Mouse (Mus musculus): ENCODE results near the gene Cd81. TPM values are rescaled to one million over a fixed set of nuclear protein-coding genes. Genes with fewer than 3 reads are reported as not detected.

Cd81 gene
- polyA plus RNA-seq (2015; fragmentation: Nextera tagmentation; extraction: Ambion mirVana): 780 and 813 TPM in 2 replicates

DNA sequence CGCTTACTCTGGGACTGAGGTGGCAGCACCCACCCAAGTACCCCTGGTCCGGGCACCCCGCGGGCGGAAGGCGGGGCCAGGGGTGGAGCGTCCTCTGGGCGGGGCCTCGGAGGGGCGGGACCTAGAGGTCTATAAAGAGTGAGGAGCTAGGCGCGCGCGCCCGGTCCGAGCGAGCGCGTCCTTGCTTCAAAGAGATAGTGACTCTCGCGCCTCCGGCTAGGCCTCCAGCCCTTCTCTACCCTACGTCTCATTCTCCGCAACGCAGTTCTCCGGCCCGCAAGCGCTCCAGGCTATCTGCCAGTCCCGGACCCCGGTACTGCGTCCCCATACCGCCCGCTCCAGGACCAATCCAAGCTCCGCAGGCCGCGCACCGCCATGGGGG lies at the start of gene Cd81:
TSS of gene Cd81 (plus strand) at position 114 of the 382 bp plus-strand sequence.
- H3K4me1 ChIP-seq (replicated peaks): peaks cover 62% of the 10 kb centered on the region

DNA sequence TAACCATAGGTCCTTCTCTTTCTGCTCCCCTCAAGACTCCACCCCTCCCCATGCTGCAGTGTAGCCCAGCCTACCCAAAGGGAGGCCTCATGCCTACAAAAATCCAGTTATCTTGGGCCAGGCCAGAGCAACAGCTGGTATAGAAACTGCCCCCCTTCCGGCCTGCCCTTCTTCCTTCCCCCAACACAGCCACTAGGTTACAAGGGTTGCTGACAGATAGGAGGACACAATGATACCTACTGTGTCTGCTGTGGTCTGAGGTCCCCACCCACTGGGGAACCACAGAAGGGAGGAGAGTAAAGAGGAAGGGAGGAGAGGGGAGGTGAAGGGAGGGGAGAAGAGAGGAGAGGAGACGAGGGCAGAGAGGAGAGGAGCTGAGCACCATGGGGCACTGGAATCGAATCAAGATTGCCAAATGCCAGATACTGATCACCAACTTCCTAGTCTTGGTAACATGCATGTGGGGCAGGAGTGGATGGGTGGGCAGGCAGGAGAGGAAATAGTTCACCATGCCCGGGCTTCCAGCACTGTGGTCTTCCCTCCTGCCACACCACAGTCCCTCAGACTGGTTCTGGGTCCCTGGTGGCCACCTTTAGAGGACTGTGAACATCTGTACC lies 47.7 kb upstream of the Cd81 start, which contains the start of gene Tspan32:
TSS of gene Tspan32 (plus strand) at position 320 of the 617 bp plus-strand sequence.
- no peaks in the 10 kb centered on the region for H3K36me3 ChIP-seq
- peaks cover 52% of the 10 kb centered on the region for H3K4me1 ChIP-seq (replicated peaks)
- H3K9ac ChIP-seq: no peak within 1 kb of the TSS
- WGBS: 62% methylated on average over 4 of the region's 4 CpGs
- peak within 1 kb of the TSS; percentile 14; the same call in 1 of the 2 replicates for H3K4me2 ChIP-seq
- H3K27me3 ChIP-seq: no peaks in the 10 kb centered on the region
- no peak within 1 kb of the TSS for H3K4me3 ChIP-seq
- H3K9me3 ChIP-seq (replicated peaks): no peaks in the 10 kb centered on the region
- ATAC-seq (replicated peaks; ENCODE audit: insufficient number of reproducible peaks, insufficient read depth, low FRiP score, low read depth): no peak
- no peak within 1 kb of the TSS for H3K27ac ChIP-seq

More for the DNA sequence above, at the start of gene Cd81:
- no peaks in the 10 kb centered on the region for H3K27me3 ChIP-seq
- no peaks in the 10 kb centered on the region for H3K36me3 ChIP-seq
- peak within 1 kb of the TSS; percentile 93 for H3K9ac ChIP-seq
- peak within 1 kb of the TSS; percentile 96 for H3K27ac ChIP-seq
- H3K9me3 ChIP-seq (replicated peaks): no peaks in the 10 kb centered on the region
- peak within 1 kb of the TSS; percentile 78 for H3K4me3 ChIP-seq
- H3K4me2 ChIP-seq: peak within 1 kb of the TSS; percentile 85
- under 1% methylated on average over 36 of the region's 37 CpGs for WGBS
- peak; percentile 77 for ATAC-seq (replicated peaks; ENCODE audit: insufficient number of reproducible peaks, insufficient read depth, low FRiP score, low read depth)

GRCm38 (mm10) chr7:143005344-143006096 lies 47.0 kb upstream of the Cd81 start:
- no peaks in the 10 kb centered on the region for H3K36me3 ChIP-seq
- no peak overlapping the region for H3K9ac ChIP-seq
- H3K4me2 ChIP-seq: peak overlapping the region; percentile 14; the same call in 1 of the 2 replicates
- no peak for ATAC-seq (replicated peaks; ENCODE audit: insufficient number of reproducible peaks, insufficient read depth, low FRiP score, low read depth)
- peaks cover 53% of the 10 kb centered on the region for H3K4me1 ChIP-seq (replicated peaks)
- no peak overlapping the region for H3K27ac ChIP-seq
- no peaks in the 10 kb centered on the region for H3K9me3 ChIP-seq (replicated peaks)
- no peak overlapping the region for H3K4me3 ChIP-seq
- no peaks in the 10 kb centered on the region for H3K27me3 ChIP-seq
- WGBS: 78% methylated on average over 6 of the region's 6 CpGs

DNA sequence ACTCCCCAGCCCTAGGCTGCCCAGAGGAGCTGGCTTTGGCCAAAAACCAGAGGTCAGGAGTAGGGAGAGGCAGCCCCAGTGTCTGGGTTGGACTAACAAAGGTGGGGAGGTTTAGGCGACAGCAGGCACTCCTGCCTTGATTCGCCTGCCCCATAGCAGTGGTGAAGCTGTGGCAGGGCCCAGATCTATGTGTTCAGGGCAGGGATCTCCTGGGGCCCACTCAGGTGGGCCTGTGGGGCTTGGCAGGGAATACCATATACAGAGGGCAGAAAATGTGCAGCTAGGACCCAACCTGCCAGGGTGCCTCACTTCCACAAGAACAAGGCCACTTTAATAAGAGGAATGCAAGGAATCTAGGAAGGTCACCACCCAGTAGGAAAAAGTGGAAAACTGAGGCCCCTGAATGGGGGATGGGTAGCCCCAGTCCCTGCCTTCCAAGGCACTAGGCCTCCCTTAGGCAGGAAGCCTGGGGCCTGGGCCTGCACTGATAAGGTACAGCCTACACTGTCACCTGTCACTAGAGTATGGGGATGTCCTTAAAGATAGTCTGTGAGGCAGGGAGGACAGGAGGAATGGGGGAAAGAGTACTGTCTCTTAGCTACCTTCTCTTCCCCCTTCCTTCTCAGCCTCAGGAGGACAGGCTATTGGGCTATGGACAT lies 46.3 kb upstream of the Cd81 start:
- 72% methylated on average over 2 of the region's 2 CpGs for WGBS
- H3K27me3 ChIP-seq: no peaks in the 10 kb centered on the region
- no peak overlapping the region; the same call in 1 of the 2 replicates for H3K9ac ChIP-seq
- peak overlapping the region; percentile 35; the same call in 1 of the 2 replicates for H3K27ac ChIP-seq
- peak overlapping the region; percentile 14; the same call in 1 of the 2 replicates for H3K4me2 ChIP-seq
- peaks cover 55% of the 10 kb centered on the region for H3K4me1 ChIP-seq (replicated peaks)
- H3K4me3 ChIP-seq: no peak overlapping the region
- no peak for ATAC-seq (replicated peaks; ENCODE audit: insufficient number of reproducible peaks, insufficient read depth, low FRiP score, low read depth)
- H3K36me3 ChIP-seq: no peaks in the 10 kb centered on the region
- H3K9me3 ChIP-seq (replicated peaks): no peaks in the 10 kb centered on the region

DNA sequence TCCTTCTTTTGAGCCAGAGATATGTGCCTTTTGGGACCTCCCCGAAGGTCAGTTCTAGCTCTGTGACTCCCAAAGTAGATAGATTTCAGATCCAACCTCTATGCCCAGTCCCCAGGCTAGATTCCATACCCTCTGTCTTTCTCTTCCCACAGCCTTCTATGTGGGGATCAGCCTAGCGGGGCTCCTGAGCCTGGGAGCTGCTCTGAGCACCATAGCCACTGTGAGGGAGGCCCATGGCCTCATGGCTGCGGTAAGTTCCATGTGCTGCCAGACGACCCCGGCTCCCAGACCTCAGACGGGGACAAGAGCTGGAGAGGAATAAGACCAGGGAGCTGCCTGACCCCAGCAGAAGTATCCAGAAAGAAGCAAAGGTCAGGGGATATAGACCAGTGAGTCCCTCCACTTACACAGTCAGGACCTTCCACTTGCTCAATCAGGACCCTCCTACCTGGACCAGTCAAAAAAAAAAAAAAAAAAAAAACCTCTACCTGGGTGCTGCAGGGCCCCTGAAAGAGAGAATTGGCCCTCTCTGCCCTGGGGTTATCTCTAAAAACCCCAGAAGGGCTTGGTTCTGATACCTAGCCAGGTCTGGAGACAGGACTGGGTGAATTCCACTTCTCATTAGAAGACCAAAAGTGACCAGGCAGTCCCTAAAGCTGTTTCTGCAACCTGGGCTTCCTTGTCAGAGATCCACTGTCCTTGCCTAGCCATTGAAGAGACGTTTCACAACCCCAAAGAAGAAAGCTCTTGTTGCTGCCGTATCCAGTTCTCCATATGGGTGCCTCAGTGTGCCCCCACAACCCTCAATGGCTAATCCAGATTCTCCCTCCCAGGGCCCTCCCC lies 45.6 kb upstream of the Cd81 start:
- H3K27me3 ChIP-seq: no peaks in the 10 kb centered on the region
- no peak for ATAC-seq (replicated peaks; ENCODE audit: insufficient number of reproducible peaks, insufficient read depth, low FRiP score, low read depth)
- WGBS: 87% methylated on average over 8 of the region's 8 CpGs
- H3K9me3 ChIP-seq (replicated peaks): no peaks in the 10 kb centered on the region
- H3K4me1 ChIP-seq (replicated peaks): peaks cover 62% of the 10 kb centered on the region
- no peak overlapping the region for H3K9ac ChIP-seq
- no peak overlapping the region for H3K4me3 ChIP-seq
- no peak overlapping the region; the same call in 1 of the 2 replicates for H3K4me2 ChIP-seq
- H3K36me3 ChIP-seq: no peaks in the 10 kb centered on the region
- peak overlapping the region; percentile 91; the same call in 1 of the 2 replicates for H3K27ac ChIP-seq

- H3K36me3 ChIP-seq: no peaks in the 10 kb centered on the region
- H3K4me3 ChIP-seq: no peak overlapping the region
- H3K27ac ChIP-seq: peak overlapping the region; percentile 91
- no peaks in the 10 kb centered on the region for H3K9me3 ChIP-seq (replicated peaks)
- no peak overlapping the region for H3K9ac ChIP-seq
- H3K27me3 ChIP-seq: no peaks in the 10 kb centered on the region
- peaks cover 66% of the 10 kb centered on the region for H3K4me1 ChIP-seq (replicated peaks)
- peak overlapping the region; percentile 30 for H3K4me2 ChIP-seq
- WGBS: 34% methylated on average over 17 of the region's 17 CpGs
- peak; percentile 72 for ATAC-seq (replicated peaks; ENCODE audit: insufficient number of reproducible peaks, insufficient read depth, low FRiP score, low read depth)
Measured at GRCm38 (mm10) chr7:143007599-143008369, 44.8 kb upstream of the Cd81 start.

DNA sequence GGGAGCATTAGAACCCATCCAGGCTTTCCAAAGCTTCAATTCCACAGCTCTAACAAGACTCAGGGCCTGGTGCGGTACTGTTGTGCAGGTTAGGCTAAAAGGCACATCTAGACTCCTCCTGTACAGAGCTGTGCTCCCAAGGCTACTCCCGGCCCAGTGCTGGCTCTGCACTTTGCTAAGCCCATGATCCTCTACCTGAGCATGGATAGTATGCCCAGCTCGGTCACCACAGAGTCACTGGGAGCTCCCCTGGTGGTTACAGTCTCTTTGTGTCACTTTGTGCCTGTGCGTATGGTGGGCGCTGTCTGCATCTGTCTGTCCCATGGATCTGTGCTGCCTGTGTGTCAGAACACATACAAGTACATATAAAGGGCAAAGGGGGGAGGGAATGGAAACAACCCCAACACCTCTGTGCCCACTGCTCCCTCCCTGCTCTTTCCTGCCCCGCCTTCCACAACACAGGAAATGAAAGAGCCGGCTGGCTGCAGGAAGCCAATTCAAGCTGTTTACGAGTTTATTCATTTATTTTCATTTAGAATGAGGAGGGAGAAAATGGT lies 44.1 kb upstream of the Cd81 start:
- Histone ChIP-seq H3K27me3 (no peaks in the 10 kb centered on the region), H3K4me2 (peak overlapping the region; percentile 30), H3K9me3 (replicated peaks) (no peaks in the 10 kb centered on the region), H3K9ac (0 out of 2 replicates have a peak overlapping the region, but pooled peaks have one; percentile 20), H3K27ac (peak overlapping the region; percentile 91), H3K4me3 (no peak overlapping the region), H3K4me1 (replicated peaks) (peaks cover 70% of the 10 kb centered on the region), H3K36me3 (no peaks in the 10 kb centered on the region)
- WGBS: 45% methylated on average over 8 of the region's 8 CpGs
- peak; percentile 50 for ATAC-seq (replicated peaks; ENCODE audit: insufficient number of reproducible peaks, insufficient read depth, low FRiP score, low read depth)

GRCm38 (mm10) chr7:143008996-143009665 lies 43.4 kb upstream of the Cd81 start:
- Histone ChIP-seq H3K27me3 (no peaks in the 10 kb centered on the region), H3K9ac (no peak overlapping the region), H3K4me3 (no peak overlapping the region), H3K27ac (peak overlapping the region; percentile 91), H3K4me1 (replicated peaks) (peaks cover 77% of the 10 kb centered on the region), H3K9me3 (replicated peaks) (no peaks in the 10 kb centered on the region), H3K4me2 (peak overlapping the region; percentile 30), H3K36me3 (no peaks in the 10 kb centered on the region)
- 33% methylated on average over 3 of the region's 4 CpGs for WGBS
- ATAC-seq (replicated peaks; ENCODE audit: insufficient number of reproducible peaks, insufficient read depth, low FRiP score, low read depth): peak; percentile 48; the same call in 1 of the 2 replicates

DNA sequence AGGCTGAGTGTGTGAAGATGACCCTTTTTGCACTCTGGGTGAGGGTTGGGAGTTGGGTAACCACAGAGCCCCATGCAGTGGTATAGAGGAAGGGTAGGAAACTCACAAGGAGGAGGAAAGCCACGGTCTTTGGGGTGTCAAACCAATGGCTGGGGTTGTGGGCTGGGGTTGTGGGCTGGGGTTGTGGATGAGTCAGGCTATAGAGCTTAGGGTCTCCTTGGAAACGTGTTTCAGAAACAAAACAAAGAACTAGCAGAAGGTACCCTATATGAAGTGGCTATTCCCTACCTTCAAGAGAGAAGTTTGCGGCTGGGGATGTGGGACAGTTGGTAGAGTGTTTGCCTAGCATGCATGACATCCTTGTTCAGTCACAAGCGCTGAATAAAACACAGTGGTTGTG lies 42.5 kb upstream of the Cd81 start:
- Histone ChIP-seq H3K4me3 (no peak overlapping the region), H3K36me3 (no peaks in the 10 kb centered on the region), H3K9me3 (replicated peaks) (no peaks in the 10 kb centered on the region), H3K4me1 (replicated peaks) (peaks cover 83% of the 10 kb centered on the region), H3K27me3 (no peaks in the 10 kb centered on the region), H3K27ac (peak overlapping the region; percentile 91), H3K4me2 (no peak overlapping the region), H3K9ac (no peak overlapping the region)
- ATAC-seq (replicated peaks; ENCODE audit: insufficient number of reproducible peaks, insufficient read depth, low FRiP score, low read depth): no peak
- 80% methylated on average over 4 of the region's 4 CpGs for WGBS

All from heart, embryonic 15.5 days (tissue).